Mouse (Mus musculus): ENCODE measurements around the gene Zranb2.

Zranb2 gene

DNA sequence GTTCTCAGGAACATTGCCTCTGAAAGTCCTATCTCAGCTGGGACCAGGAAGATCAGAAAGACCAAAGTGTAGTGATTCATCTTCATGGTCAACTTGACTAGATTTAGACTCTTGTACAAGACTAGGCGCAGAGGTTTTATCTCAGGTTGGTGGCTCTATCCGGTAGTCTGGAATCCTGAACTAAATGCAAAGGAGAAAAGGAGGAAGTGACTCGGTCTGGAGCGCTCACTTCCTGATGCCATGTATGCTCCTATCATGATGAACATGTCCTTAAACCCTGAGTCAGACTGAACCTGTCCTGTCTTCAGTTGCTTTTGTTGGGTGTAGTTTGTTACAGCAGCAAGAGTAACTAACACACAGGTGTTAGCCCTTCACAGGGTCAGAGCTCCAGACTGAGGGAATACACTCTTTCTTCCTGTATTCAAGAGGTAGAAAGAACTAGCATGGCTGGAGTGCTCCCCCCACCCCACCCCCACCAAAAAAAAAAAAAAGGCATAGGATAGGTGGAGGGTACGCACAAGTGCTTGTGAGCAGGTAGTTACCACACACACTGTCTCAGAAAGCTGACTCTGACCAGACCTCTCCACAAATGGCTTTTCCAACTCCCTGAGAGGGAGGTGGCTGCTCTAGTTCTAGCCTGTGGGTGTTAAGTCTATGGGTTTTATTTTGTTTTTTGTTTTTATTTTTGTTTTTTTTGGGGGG lies 44.7 kb downstream of the Zranb2 start:
- no peak for DNase-seq (ENCODE audit: low spot score in 2 of 2)

DNA sequence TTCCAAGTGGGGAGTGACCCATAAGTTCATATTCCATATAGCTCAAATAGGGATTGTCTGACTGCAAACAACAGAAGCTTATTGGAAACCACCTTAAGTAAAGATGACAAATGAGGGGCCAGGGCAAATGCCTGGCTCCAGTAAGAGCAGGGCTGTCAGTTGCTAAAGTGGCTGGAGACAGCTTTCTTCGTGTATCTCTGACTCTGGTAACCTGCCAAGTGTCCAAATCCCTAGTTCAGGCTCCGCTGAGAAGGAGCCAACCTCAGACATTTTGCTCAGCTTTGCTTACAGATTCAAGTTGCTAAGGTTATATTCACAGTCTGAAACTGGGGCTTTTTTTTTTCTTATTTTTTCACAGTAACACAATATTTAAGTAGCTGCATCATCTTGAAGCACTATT lies 45.4 kb downstream of the Zranb2 start:
- DNase-seq (ENCODE audit: low spot score in 2 of 2), result no peak

DNA sequence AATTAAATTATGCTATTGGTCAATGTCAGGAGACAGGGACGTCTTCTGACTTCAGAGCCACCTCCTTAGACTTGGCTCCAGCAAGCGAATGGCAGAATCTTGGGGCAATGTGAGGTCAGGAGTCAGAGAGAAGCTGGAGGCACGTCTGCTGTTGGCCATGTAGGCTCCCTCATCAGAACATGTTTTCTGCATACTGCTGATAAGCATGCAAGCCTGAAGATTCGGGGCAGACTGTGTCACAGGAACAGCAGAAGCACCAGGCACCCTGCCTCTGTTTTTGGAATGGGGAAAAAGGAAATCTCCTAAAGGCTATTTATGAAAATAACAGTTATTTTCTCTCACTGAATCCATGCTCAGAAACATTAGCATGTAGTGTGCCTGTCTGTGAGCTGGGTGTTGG lies 46.3 kb downstream of the Zranb2 start:
- DNase-seq (ENCODE audit: low spot score in 2 of 2), result no peak

DNA sequence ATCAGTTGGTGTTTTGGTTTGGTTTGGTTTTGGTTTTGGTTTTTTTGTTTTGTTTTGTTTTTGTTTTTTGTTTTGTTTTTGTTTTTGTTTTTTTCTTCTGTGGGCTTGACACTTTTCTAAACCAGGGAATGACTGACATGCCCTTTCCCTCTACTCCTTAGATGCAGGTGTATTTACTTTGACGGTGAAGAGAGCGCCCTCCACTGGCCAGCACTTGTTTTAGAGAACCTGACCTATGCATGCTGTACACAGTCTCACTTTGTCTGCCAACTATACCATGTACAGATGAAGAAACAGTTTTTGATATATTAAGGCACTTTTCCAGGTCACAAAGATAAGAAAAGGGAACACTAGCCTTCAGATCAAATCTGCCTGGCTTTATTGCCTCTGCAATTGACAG lies 47.8 kb downstream of the Zranb2 start:
- DNase-seq (ENCODE audit: low spot score in 2 of 2), result no peak

DNA sequence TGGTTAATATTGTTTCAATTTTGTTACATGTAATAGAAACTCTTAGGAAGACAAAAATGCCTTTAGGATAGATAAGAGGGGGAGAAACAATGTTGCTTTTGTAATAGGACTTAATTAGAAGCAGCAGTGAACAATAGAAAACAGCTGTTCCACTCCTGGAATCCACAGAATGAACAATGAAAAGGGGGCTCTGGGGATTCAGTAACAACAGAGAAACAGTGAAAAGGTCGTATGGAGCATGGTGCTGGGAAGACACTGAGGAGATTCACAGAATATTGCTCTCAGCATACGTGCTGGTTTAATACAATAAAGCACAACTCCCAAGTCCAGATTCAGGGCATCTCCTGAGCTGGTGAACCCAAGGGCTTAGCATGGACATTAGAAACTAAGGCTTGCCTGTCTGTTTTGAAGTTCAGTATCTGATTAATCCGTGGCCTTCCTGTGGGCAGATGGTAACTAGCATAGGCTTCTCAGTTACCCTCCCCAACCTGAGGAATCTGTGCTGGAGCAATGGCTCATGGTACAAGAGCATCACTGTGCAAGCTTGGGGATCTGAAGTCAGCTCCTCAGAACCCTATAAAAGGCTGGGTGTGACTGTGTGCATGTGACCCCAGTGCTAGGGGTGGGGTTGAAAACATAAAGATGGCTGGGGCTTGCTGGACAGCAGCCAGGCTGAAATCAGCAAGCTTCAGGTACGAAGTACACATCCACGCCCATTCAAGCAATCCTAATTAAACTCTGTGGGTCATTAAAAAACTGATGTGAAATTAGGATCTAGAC lies 48.9 kb downstream of the Zranb2 start:
- no peak for DNase-seq (ENCODE audit: low spot score in 2 of 2)

DNA sequence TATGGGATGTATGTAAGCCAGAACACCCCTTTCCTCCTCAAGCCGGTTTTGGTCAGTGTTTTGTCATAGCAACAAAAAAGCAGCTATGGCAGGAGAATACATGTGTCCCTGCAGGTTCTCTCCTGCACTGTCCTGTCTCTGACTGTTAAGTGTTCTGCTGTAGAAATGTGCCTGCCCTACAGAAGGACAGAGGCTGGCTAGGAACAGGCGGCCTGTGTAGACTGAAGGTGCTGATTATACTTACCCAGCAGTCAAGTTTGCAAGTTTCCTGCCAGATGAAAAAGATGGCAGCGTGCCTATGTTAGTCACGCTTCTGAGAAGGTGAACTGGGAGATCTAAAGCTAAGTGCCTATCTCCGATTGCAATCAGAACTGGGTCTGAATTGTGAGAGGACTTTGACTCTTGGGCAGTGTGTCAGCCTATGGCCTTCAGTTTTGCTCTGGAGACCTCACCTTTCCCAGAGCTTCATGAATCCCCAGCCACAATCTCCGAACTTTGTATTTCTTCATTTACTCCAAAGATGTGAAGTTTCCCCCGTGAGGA lies 63.9 kb downstream of the Zranb2 start:
- no peak for DNase-seq (ENCODE audit: low spot score in 2 of 2)
